Mouse (Mus musculus) bone marrow, adult 2 months (tissue): ENCODE measurements at regions not wholly inside any gene's neighbourhood (a gene's known extent, or its start where the extent isn't known, plus 50 kb on each side); places are given as distances from the start of the nearest gene placed in this dataset.

Experiments
- CTCF ChIP-seq: fragments of 200-500 bp; IDR thresholded peaks from 2 replicates; pipeline ENCODE4 v1.5.1; 2011; ENCODE audit warnings: low read length, control low read depth; ENCODE audit not compliant: control insufficient read depth, insufficient read depth
- POLR2A ChIP-seq: fragments of 200-500 bp; IDR thresholded peaks from 2 replicates; pipeline ENCODE4 v1.6.1; 2011; ENCODE audit warnings: low read depth, mild to moderate bottlenecking, control low read depth, low read length, borderline replicate concordance; ENCODE audit not compliant: control insufficient read depth

DNA sequence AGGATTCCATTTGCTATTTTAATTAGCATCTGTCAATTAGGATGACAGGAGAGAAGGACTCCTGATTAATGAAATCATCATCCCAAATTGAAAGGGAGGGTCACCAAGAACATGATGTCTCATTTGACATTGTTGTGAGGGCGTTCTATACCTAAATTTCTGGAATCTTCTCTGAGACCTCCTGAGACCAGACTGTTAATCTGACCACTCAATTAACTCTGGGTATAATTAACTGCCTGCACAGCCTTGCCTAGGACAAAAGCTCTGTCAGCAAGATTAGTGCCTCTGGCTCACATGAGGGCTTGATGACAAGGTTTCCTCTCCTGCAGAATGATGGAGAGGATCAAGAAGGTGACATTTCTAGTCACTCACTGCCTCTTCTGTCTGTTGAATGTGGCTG, 113.1 kb downstream of the Icos start:
- TF ChIP-seq POLR2A: no peak
- no peak for TF ChIP-seq CTCF
